Comparison of ENCODE assay signal across 8 mouse cellular contexts in the genomic region with DNA sequence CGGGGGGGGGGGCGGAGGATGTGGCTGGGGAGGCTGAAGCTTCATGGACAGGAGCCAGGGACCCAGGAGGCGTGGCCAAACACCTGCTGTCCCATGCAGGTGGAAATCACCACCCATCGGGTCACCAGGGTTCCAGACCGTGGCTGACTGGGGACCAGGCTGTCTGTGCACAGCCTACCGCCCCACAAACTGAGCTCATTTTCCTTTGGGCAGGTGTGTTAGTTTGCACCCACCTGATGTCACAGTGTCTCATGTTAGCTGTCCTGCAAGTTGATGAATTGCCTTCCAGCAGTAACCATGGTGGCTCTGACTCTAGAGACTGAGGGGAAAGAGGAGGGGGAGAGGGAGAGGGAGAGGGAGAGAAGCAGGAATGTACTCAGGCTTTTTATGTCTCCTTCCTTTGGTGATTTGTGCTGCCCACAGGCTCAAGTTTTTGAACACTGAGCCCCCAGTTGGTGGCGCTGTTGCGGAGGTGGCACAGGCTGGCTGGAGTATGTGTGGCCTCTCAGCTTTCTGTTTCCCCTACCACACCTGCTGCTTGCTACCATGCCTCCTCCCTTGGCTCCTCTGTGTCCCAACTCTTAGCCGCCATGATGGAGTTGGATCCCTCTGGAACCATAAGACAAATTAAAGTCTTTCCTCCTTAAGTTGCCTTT.
A peak's percentile ranks its signal among the peaks of the same experiment; 100 is the strongest.
DNase-seq lines count a peak whose midpoint lies in the region; ATAC-seq lines count a peak whose summit lies in the region.

No protein-coding gene starts in this region.

- no peaks in the 10 kb centered on the region for H3K27me3 ChIP-seq in midbrain, embryonic 11.5 days (ENCODE audit: control insufficient read depth, insufficient read depth, low read length)
- H3K27me3 ChIP-seq in midbrain, embryonic 15.5 days (replicated peaks) = no peaks in the 10 kb centered on the region
- H3K27me3 ChIP-seq in lung, embryonic 16.5 days (ENCODE audit: control insufficient read depth, insufficient read depth, low read depth, low read length) = no peaks in the 10 kb centered on the region

- 49% methylated on average over 8 of the region's 9 CpGs for WGBS in midbrain, embryonic 11.5 days
- 47% methylated on average over 9 of the region's 9 CpGs for WGBS in midbrain, embryonic 15.5 days
- WGBS in lung, embryonic 16.5 days = 40% methylated on average over 7 of the region's 9 CpGs

- H3K27ac ChIP-seq in midbrain, embryonic 11.5 days (ENCODE audit: low read depth, low read length) = no peak overlapping the region
- H3K27ac ChIP-seq in midbrain, embryonic 15.5 days = no peak overlapping the region
- H3K27ac ChIP-seq in lung, embryonic 16.5 days (ENCODE audit: low read length) = peak overlapping the region; percentile 66

- no peak overlapping the region for H3K4me3 ChIP-seq in midbrain, embryonic 11.5 days (ENCODE audit: low read depth, low read length)
- no peak overlapping the region for H3K4me3 ChIP-seq in midbrain, embryonic 15.5 days
- peak overlapping the region; percentile 23; the same call in 1 of the 2 replicates for H3K4me3 ChIP-seq in lung, embryonic 16.5 days (ENCODE audit: low read length)

- no peaks in the 10 kb centered on the region for H3K4me1 ChIP-seq in midbrain, embryonic 11.5 days (ENCODE audit: control insufficient read depth, insufficient read depth, low read length)
- no peaks in the 10 kb centered on the region for H3K4me1 ChIP-seq in midbrain, embryonic 15.5 days
- no peaks in the 10 kb centered on the region for H3K4me1 ChIP-seq in lung, embryonic 16.5 days (replicated peaks; ENCODE audit: control insufficient read depth, insufficient read depth, low read length)

- DNase-seq in cerebellum, postnatal 10 days = peak; percentile 44 to 47
- no peak for DNase-seq in cerebellum, adult 11-12 months
- peak; percentile 77 for DNase-seq in midbrain, embryonic 11.5 days (ENCODE audit: low spot score, missing footprints)
- DNase-seq in thymus, postnatal 14 days = peak; percentile 28
- DNase-seq in ovary, adult 18-20 months (ENCODE audit: low spot score) = no peak

- peak; percentile 30; the same call in 1 of the 2 replicates for ATAC-seq in midbrain, embryonic 11.5 days (ENCODE audit: low FRiP score)
- ATAC-seq in midbrain, embryonic 15.5 days (replicated peaks) = no peak
- ATAC-seq in common myeloid progenitor, adult 5-6 weeks (replicated peaks; ENCODE audit: low read depth, poor library complexity, severe bottlenecking) = peak; percentile 77
- ATAC-seq in lung, embryonic 16.5 days (ENCODE audit: low read depth) = peak; percentile 46

- H3K9ac ChIP-seq in midbrain, embryonic 11.5 days (ENCODE audit: low read length) = no peak overlapping the region
- no peak overlapping the region for H3K9ac ChIP-seq in midbrain, embryonic 15.5 days
- H3K9ac ChIP-seq in lung, embryonic 16.5 days (ENCODE audit: low read length) = no peak overlapping the region

- no peak overlapping the region for H3K4me2 ChIP-seq in midbrain, embryonic 11.5 days
- H3K4me2 ChIP-seq in midbrain, embryonic 15.5 days = no peak overlapping the region
- H3K4me2 ChIP-seq in lung, embryonic 16.5 days (ENCODE audit: low read depth, low read length) = peak overlapping the region; percentile 11; the same call in 1 of the 2 replicates

- no peaks in the 10 kb centered on the region for H3K9me3 ChIP-seq in midbrain, embryonic 11.5 days (ENCODE audit: control insufficient read depth, low read length)
- H3K9me3 ChIP-seq in midbrain, embryonic 15.5 days = no peaks in the 10 kb centered on the region
- H3K9me3 ChIP-seq in lung, embryonic 16.5 days (ENCODE audit: control insufficient read depth, low read length) = no peaks in the 10 kb centered on the region

- no peaks in the 10 kb centered on the region for H3K36me3 ChIP-seq in midbrain, embryonic 11.5 days (ENCODE audit: control insufficient read depth, insufficient read depth, low read length)
- no peaks in the 10 kb centered on the region for H3K36me3 ChIP-seq in midbrain, embryonic 15.5 days (replicated peaks)
- no peaks in the 10 kb centered on the region for H3K36me3 ChIP-seq in lung, embryonic 16.5 days (ENCODE audit: control insufficient read depth, insufficient read depth, low read length)

Comparison
In these comparisons a context has a peak if more than half of its experiments do, and no peak if none do; other contexts are left out.
1. DNase-seq: peak in cerebellum, postnatal 10 days (2 of 2), midbrain, embryonic 11.5 days (single experiment) and thymus, postnatal 14 days (single experiment); none in cerebellum, adult 11-12 months (single experiment) and ovary, adult 18-20 months (single experiment).